8 mouse cellular contexts compared by ENCODE assay signal in the genomic region with DNA sequence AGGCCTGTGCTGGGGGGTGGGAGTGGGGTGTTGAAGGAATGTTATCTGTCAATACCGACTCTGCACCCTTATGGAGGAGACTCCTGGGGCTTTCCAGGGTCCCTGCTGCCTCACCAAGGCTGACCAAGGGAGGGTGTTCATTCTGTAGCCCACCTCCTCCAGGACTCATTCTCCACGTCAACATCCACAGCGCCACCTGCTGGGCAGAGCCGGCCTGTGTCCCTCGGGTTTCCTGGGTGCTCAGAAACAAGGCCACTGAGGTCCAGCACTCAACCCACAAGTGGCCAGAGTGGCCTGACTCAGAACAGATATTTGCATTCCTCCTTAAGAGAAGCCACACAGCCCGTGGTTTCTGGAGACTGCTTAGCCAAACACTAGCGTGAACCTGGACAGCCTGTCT. TPM values are rescaled to one million over a fixed set of nuclear protein-coding genes. Genes with fewer than 3 reads are reported as not detected.
DNase-seq lines count a peak whose midpoint lies in the region; ATAC-seq and TF ChIP-seq lines count a peak whose summit lies in the region.

No protein-coding gene starts in this region.

- no peaks in the 10 kb centered on the region for H3K36me3 ChIP-seq in kidney, adult 2 months (ENCODE audit: control insufficient read depth, insufficient read depth, low read length)
- no peaks in the 10 kb centered on the region for H3K36me3 ChIP-seq in kidney, embryonic 16.5 days (ENCODE audit: insufficient read depth, low read length)
- no peaks in the 10 kb centered on the region for H3K36me3 ChIP-seq in hindbrain, embryonic 14.5 days (replicated peaks; ENCODE audit: control insufficient read depth, insufficient read depth)
- H3K36me3 ChIP-seq in neural tube, embryonic 13.5 days: no peaks in the 10 kb centered on the region
- H3K36me3 ChIP-seq in heart, embryonic 12.5 days: no peaks in the 10 kb centered on the region

- TF ChIP-seq CTCF in kidney, adult 2 months (conservative IDR thresholded peaks at IDR 0.05; ENCODE audit: insufficient read depth, insufficient read length, low read depth, low read length): peak; percentile 57
- peak; percentile 69 for TF ChIP-seq CTCF in lung, adult 2 months (IDR thresholded peaks at IDR 0.05; ENCODE audit: insufficient read depth, low read length)

- 19% methylated on average over 7 of the region's 7 CpGs for WGBS in kidney, adult 2 months
- 14% methylated on average over 7 of the region's 7 CpGs for WGBS in kidney, embryonic 16.5 days
- WGBS in hindbrain, embryonic 14.5 days: 21% methylated on average over 7 of the region's 7 CpGs
- WGBS in lung, adult 2 months: 16% methylated on average over 7 of the region's 7 CpGs
- WGBS in neural tube, embryonic 13.5 days: 18% methylated on average over 7 of the region's 7 CpGs
- WGBS in heart, embryonic 12.5 days: 11% methylated on average over 7 of the region's 7 CpGs

- H3K27me3 ChIP-seq in kidney, adult 2 months (replicated peaks; ENCODE audit: control insufficient read depth, insufficient read depth, low read length): no peaks in the 10 kb centered on the region
- H3K27me3 ChIP-seq in kidney, embryonic 16.5 days (ENCODE audit: insufficient read depth, low read length): peaks cover 5% of the 10 kb centered on the region; the same call in 1 of the 2 replicates
- no peaks in the 10 kb centered on the region for H3K27me3 ChIP-seq in hindbrain, embryonic 14.5 days (ENCODE audit: control insufficient read depth, insufficient read depth, low read length)
- peaks cover 8% of the 10 kb centered on the region for H3K27me3 ChIP-seq in neural tube, embryonic 13.5 days
- H3K27me3 ChIP-seq in heart, embryonic 12.5 days (replicated peaks): peaks cover 42% of the 10 kb centered on the region

- H3K9me3 ChIP-seq in kidney, embryonic 16.5 days (ENCODE audit: low read length): no peaks in the 10 kb centered on the region
- no peaks in the 10 kb centered on the region for H3K9me3 ChIP-seq in hindbrain, embryonic 14.5 days (ENCODE audit: control insufficient read depth, low read length)
- no peaks in the 10 kb centered on the region for H3K9me3 ChIP-seq in neural tube, embryonic 13.5 days
- H3K9me3 ChIP-seq in heart, embryonic 12.5 days (replicated peaks): no peaks in the 10 kb centered on the region

- no peak for TF ChIP-seq POLR2A in kidney, adult 2 months (IDR thresholded peaks at IDR 0.05; ENCODE audit: low read depth, low read length)
- TF ChIP-seq POLR2A in lung, adult 2 months (IDR thresholded peaks at IDR 0.05; ENCODE audit: borderline replicate concordance, extremely low read depth, low read depth, low read length): no peak

- no peak overlapping the region for H3K4me3 ChIP-seq in kidney, adult 2 months (ENCODE audit: insufficient read depth, low read depth, low read length)
- no peak overlapping the region for H3K4me3 ChIP-seq in kidney, embryonic 16.5 days (ENCODE audit: low read length)
- H3K4me3 ChIP-seq in hindbrain, embryonic 14.5 days (replicated peaks; ENCODE audit: low read length): no peak overlapping the region
- no peak overlapping the region for H3K4me3 ChIP-seq in lung, adult 2 months (replicated peaks; ENCODE audit: extremely low read depth, low read depth, low read length)
- H3K4me3 ChIP-seq in neural tube, embryonic 13.5 days: no peak overlapping the region
- no peak overlapping the region for H3K4me3 ChIP-seq in heart, embryonic 12.5 days

- ATAC-seq in kidney, embryonic 16.5 days (ENCODE audit: low FRiP score, low TSS enrichment): no peak
- ATAC-seq in common myeloid progenitor, adult 5-6 weeks (replicated peaks; ENCODE audit: low read depth, poor library complexity, severe bottlenecking): 0 out of 2 replicates have a peak, but pooled peaks have one; percentile 17
- peak; percentile 46; the same call in 1 of the 2 replicates for ATAC-seq in hindbrain, embryonic 14.5 days (ENCODE audit: low FRiP score)
- ATAC-seq in neural tube, embryonic 13.5 days (ENCODE audit: low read depth): peak; percentile 56
- no peak for ATAC-seq in heart, embryonic 12.5 days (ENCODE audit: insufficient number of reproducible peaks, low FRiP score)

- no peak overlapping the region for H3K27ac ChIP-seq in kidney, adult 2 months (ENCODE audit: insufficient read depth, low read depth, low read length)
- no peak overlapping the region for H3K27ac ChIP-seq in kidney, embryonic 16.5 days (ENCODE audit: low read length)
- peak overlapping the region; percentile 65 for H3K27ac ChIP-seq in hindbrain, embryonic 14.5 days
- peak overlapping the region; percentile 61 for H3K27ac ChIP-seq in neural tube, embryonic 13.5 days (replicated peaks)
- no peak overlapping the region for H3K27ac ChIP-seq in heart, embryonic 12.5 days (ENCODE audit: poor library complexity, severe bottlenecking)

- DNase-seq in kidney, adult 2 months: peak; percentile 26
- peak; percentile 72 for DNase-seq in NIH3T3 (ENCODE audit: low read depth)
- peak; percentile 77 for DNase-seq in hindbrain, embryonic 14.5 days (ENCODE audit: low spot score)
- DNase-seq in lung, adult 2 months: peak; percentile 70

- no peak overlapping the region for H3K4me2 ChIP-seq in kidney, embryonic 16.5 days (replicated peaks; ENCODE audit: low read depth, low read length)
- peak overlapping the region; percentile 25 for H3K4me2 ChIP-seq in hindbrain, embryonic 14.5 days (replicated peaks)
- H3K4me2 ChIP-seq in neural tube, embryonic 13.5 days: peak overlapping the region; percentile 30; the same call in 1 of the 2 replicates
- no peak overlapping the region for H3K4me2 ChIP-seq in heart, embryonic 12.5 days

- no peaks in the 10 kb centered on the region for H3K4me1 ChIP-seq in kidney, adult 2 months (ENCODE audit: control insufficient read depth, insufficient read depth, low read length)
- no peaks in the 10 kb centered on the region for H3K4me1 ChIP-seq in kidney, embryonic 16.5 days (ENCODE audit: insufficient read depth, low read length)
- H3K4me1 ChIP-seq in hindbrain, embryonic 14.5 days (replicated peaks; ENCODE audit: control insufficient read depth, insufficient read depth, low read length): peaks cover 2% of the 10 kb centered on the region
- H3K4me1 ChIP-seq in lung, adult 2 months (ENCODE audit: control insufficient read depth, insufficient read depth, low read length): 0 out of 2 replicates have a peak, but pooled peaks cover 2% of the 10 kb centered on the region
- H3K4me1 ChIP-seq in neural tube, embryonic 13.5 days (replicated peaks): peaks cover 29% of the 10 kb centered on the region
- H3K4me1 ChIP-seq in heart, embryonic 12.5 days (replicated peaks): no peaks in the 10 kb centered on the region

- H3K9ac ChIP-seq in kidney, embryonic 16.5 days (replicated peaks; ENCODE audit: low read length): no peak overlapping the region
- no peak overlapping the region for H3K9ac ChIP-seq in hindbrain, embryonic 14.5 days
- H3K9ac ChIP-seq in neural tube, embryonic 13.5 days: 0 out of 2 replicates have a peak overlapping the region, but pooled peaks have one; percentile 50
- no peak overlapping the region for H3K9ac ChIP-seq in heart, embryonic 12.5 days

RNA-seq across cellular contexts. Expression of a gene that starts 10.6 kb away (rescaled TPM):
- 432 and 738 TPM in 2 replicates for polyA plus RNA-seq in kidney, adult 2 months (2012; rRNA removed)
- 802 and 841 TPM in 2 replicates for polyA plus RNA-seq in kidney, embryonic 16.5 days (2015; fragmentation: Nextera tagmentation; extraction: Ambion mirVana)
- 3,935 and 5,520 TPM in 2 replicates for total RNA-seq in common myeloid progenitor, adult 5-6 weeks (2017)
- polyA plus RNA-seq in hindbrain, embryonic 14.5 days (2014; fragmentation: Nextera tagmentation; extraction: Ambion mirVana): 694 and 869 TPM in 2 replicates
- polyA plus RNA-seq in lung, adult 2 months (2012; rRNA removed): 390 and 404 TPM in 2 replicates
- 821 and 850 TPM in 2 replicates for polyA plus RNA-seq in neural tube, embryonic 13.5 days (2015; fragmentation: Nextera tagmentation; extraction: Ambion mirVana)
- 785 and 816 TPM in 2 replicates for polyA plus RNA-seq in heart, embryonic 12.5 days (2016; fragmentation: Nextera tagmentation; extraction: Ambion mirVana)

RNA-seq across cellular contexts. Expression of a gene that starts 17.5 kb away (rescaled TPM):
- 34.4 and 40.6 TPM in 2 replicates for polyA plus RNA-seq in kidney, adult 2 months (2012; rRNA removed)
- 20.4 and 21.5 TPM in 2 replicates for polyA plus RNA-seq in kidney, embryonic 16.5 days (2015; fragmentation: Nextera tagmentation; extraction: Ambion mirVana)
- 5.6 and 7.6 TPM in 2 replicates for total RNA-seq in common myeloid progenitor, adult 5-6 weeks (2017)
- 32.0 and 35.1 TPM in 2 replicates for polyA plus RNA-seq in hindbrain, embryonic 14.5 days (2014; fragmentation: Nextera tagmentation; extraction: Ambion mirVana)
- polyA plus RNA-seq in lung, adult 2 months (2012; rRNA removed): 19.0 and 20.8 TPM in 2 replicates
- 38.8 and 39.1 TPM in 2 replicates for polyA plus RNA-seq in neural tube, embryonic 13.5 days (2015; fragmentation: Nextera tagmentation; extraction: Ambion mirVana)
- 5.5 and 5.9 TPM in 2 replicates for polyA plus RNA-seq in heart, embryonic 12.5 days (2016; fragmentation: Nextera tagmentation; extraction: Ambion mirVana)

Comparison
In these comparisons a context has a peak if more than half of its experiments do, and no peak if none do; other contexts are left out.
1. DNase-seq: peak in every context shown above with its lines; median percentile 77 in hindbrain, embryonic 14.5 days; 72 in NIH3T3; 70 in lung, adult 2 months; 26 in kidney, adult 2 months.
2. H3K27ac ChIP-seq: peak in hindbrain, embryonic 14.5 days (single experiment) and neural tube, embryonic 13.5 days (single experiment); none in kidney, adult 2 months (single experiment), kidney, embryonic 16.5 days (single experiment) and heart, embryonic 12.5 days (single experiment).
3. ATAC-seq: peak in common myeloid progenitor, adult 5-6 weeks (single experiment), hindbrain, embryonic 14.5 days (single experiment) and neural tube, embryonic 13.5 days (single experiment); none in kidney, embryonic 16.5 days (single experiment) and heart, embryonic 12.5 days (single experiment).
4. H3K4me2 ChIP-seq: peak in hindbrain, embryonic 14.5 days (single experiment) and neural tube, embryonic 13.5 days (single experiment); none in kidney, embryonic 16.5 days (single experiment) and heart, embryonic 12.5 days (single experiment).